Comparison of ENCODE assay signal across 9 mouse cellular contexts in genomic region chr8:116872761-116873342, GRCm38 (mm10). TPM values are rescaled to one million over a fixed set of nuclear protein-coding genes. Genes with fewer than 3 reads are reported as not detected.
DNase-seq lines count a peak whose midpoint lies in the region; ATAC-seq and TF ChIP-seq lines count a peak whose summit lies in the region.
"Had no signal": no experiment of that assay in that cellular context is flagged by ENCODE, and none has a peak within 500 bp of the region (broad histone marks: within the 10 kb centered on the region; RNA-seq: fewer than 3 reads in every experiment).

No protein-coding gene starts in this region.

- TF ChIP-seq CTCF in heart, adult 2 months (IDR thresholded peaks at IDR 0.05): peak; percentile 70
- TF ChIP-seq CTCF in layer of hippocampus, adult 2 months (conservative IDR thresholded peaks at IDR 0.05): peak; percentile 76

- H3K4me3 ChIP-seq in heart, adult 2 months: no peak overlapping the region
- no peak overlapping the region for H3K4me3 ChIP-seq in heart, embryonic 12.5 days
- H3K4me3 ChIP-seq in layer of hippocampus, adult 2 months: no peak overlapping the region
- no peak overlapping the region for H3K4me3 ChIP-seq in forebrain, embryonic 13.5 days

- peaks cover 1% of the 10 kb centered on the region; the same call in 1 of the 2 replicates for H3K4me1 ChIP-seq in heart, adult 2 months (ENCODE audit: control insufficient read depth, insufficient read depth, low read length)
- no peaks in the 10 kb centered on the region for H3K4me1 ChIP-seq in heart, embryonic 12.5 days (replicated peaks)
- H3K4me1 ChIP-seq in forebrain, embryonic 13.5 days: no peaks in the 10 kb centered on the region

- no peak overlapping the region for H3K4me2 ChIP-seq in heart, embryonic 12.5 days
- H3K4me2 ChIP-seq in forebrain, embryonic 13.5 days: no peak overlapping the region

- 52% methylated on average over 2 of the region's 2 CpGs for WGBS in heart, adult 2 months
- 65% methylated on average over 2 of the region's 2 CpGs for WGBS in heart, embryonic 12.5 days
- WGBS in forebrain, embryonic 13.5 days: 80% methylated on average over 2 of the region's 2 CpGs

- H3K79me2 ChIP-seq in heart, adult 2 months (replicated peaks; ENCODE audit: control insufficient read depth, insufficient read depth, low read length): no peaks in the 10 kb centered on the region

- TF ChIP-seq EP300 in heart, adult 2 months (IDR thresholded peaks at IDR 0.05; ENCODE audit: insufficient read depth, low read depth, low read length): no peak

- H3K9ac ChIP-seq in heart, adult 2 months (ENCODE audit: low read depth, low read length): no peak overlapping the region
- H3K9ac ChIP-seq in heart, embryonic 12.5 days: no peak overlapping the region
- H3K9ac ChIP-seq in forebrain, embryonic 13.5 days: no peak overlapping the region

- H3K27me3 ChIP-seq in heart, adult 2 months (ENCODE audit: control insufficient read depth, insufficient read depth, low read length): no peaks in the 10 kb centered on the region
- H3K27me3 ChIP-seq in heart, embryonic 12.5 days (replicated peaks): no peaks in the 10 kb centered on the region
- H3K27me3 ChIP-seq in forebrain, embryonic 13.5 days: no peaks in the 10 kb centered on the region

- TF ChIP-seq POLR2A in heart, adult 2 months (IDR thresholded peaks at IDR 0.05; ENCODE audit: insufficient read depth, low read depth, low read length): no peak

- H3K36me3 ChIP-seq in heart, adult 2 months (ENCODE audit: control insufficient read depth, insufficient read depth, low read length): no peaks in the 10 kb centered on the region
- no peaks in the 10 kb centered on the region for H3K36me3 ChIP-seq in heart, embryonic 12.5 days
- no peaks in the 10 kb centered on the region for H3K36me3 ChIP-seq in forebrain, embryonic 13.5 days (ENCODE audit: poor library complexity, severe bottlenecking)

- no peak overlapping the region for H3K27ac ChIP-seq in heart, adult 2 months
- no peak overlapping the region for H3K27ac ChIP-seq in heart, embryonic 12.5 days (ENCODE audit: poor library complexity, severe bottlenecking)
- no peak overlapping the region for H3K27ac ChIP-seq in layer of hippocampus, adult 2 months
- no peak overlapping the region for H3K27ac ChIP-seq in forebrain, embryonic 13.5 days

- intact Hi-C loops in heart, adult 2 months (cut with DNase I): loop anchor here (2.0 to 10.0 kb wide), 2 partner anchors 118 to 392 kb away; no protein-coding TSS in a partner anchor

- no peak for DNase-seq in heart, adult 2 months
- DNase-seq in A20 (ENCODE audit: low read depth, low spot score) (peak; percentile 85), R1 (ENCODE audit: low read depth, low spot score) (peak; percentile 93)
- DNase-seq in layer of hippocampus, adult 2 months (ENCODE audit: low spot score in 2 of 2): peak; percentile 30 to 52
- DNase-seq in spleen, adult 12 weeks (ENCODE audit: low spot score): no peak
- DNase-seq in lung, postnatal 25 days (ENCODE audit: low spot score): no peak
- DNase-seq: adrenal gland, postnatal 10 days had no signal

- ATAC-seq in heart, embryonic 12.5 days (ENCODE audit: insufficient number of reproducible peaks, low FRiP score): no peak
- no peak for ATAC-seq in forebrain, embryonic 13.5 days

- H3K9me3 ChIP-seq in heart, embryonic 12.5 days (replicated peaks): peaks cover 3% of the 10 kb centered on the region; the same call in 1 of the 2 replicates
- H3K9me3 ChIP-seq in forebrain, embryonic 13.5 days (replicated peaks): no peaks in the 10 kb centered on the region

RNA-seq across cellular contexts. Expression of gene Cmc2, which starts 48.4 kb away (rescaled TPM):
- 10 to 100 TPM; 65.8 to 79.2 TPM for total RNA-seq in heart, adult 2 months (2021)
- 30.0 and 46.1 TPM in 2 replicates for polyA plus RNA-seq in heart, adult 2 months (2012; rRNA removed)
- 112 and 114 TPM in 2 replicates for polyA plus RNA-seq in heart, embryonic 12.5 days (2016; fragmentation: Nextera tagmentation; extraction: Ambion mirVana)
- 10 to 100 TPM; 11.9 to 13.5 TPM for total RNA-seq in layer of hippocampus, adult 2 months (2021)
- polyA plus RNA-seq in forebrain, embryonic 13.5 days (2015; fragmentation: Nextera tagmentation; extraction: Ambion mirVana): 58.6 and 67.6 TPM in 2 replicates

RNA-seq across cellular contexts. Expression of gene Cenpn, which starts 48.7 kb away (rescaled TPM):
- total RNA-seq in heart, adult 2 months (2021): under 1 TPM; 0.37 to 0.89 TPM
- polyA plus RNA-seq in heart, adult 2 months (2012; rRNA removed): 0.74 and 1.3 TPM in 2 replicates
- polyA plus RNA-seq in heart, embryonic 12.5 days (2016; fragmentation: Nextera tagmentation; extraction: Ambion mirVana): 25.7 and 28.4 TPM in 2 replicates
- 1 to 10 TPM; 1.5 to 1.7 TPM for total RNA-seq in layer of hippocampus, adult 2 months (2021)
- 33.1 and 35.4 TPM in 2 replicates for polyA plus RNA-seq in forebrain, embryonic 13.5 days (2015; fragmentation: Nextera tagmentation; extraction: Ambion mirVana)

Comparison
In these comparisons a context has a peak if more than half of its experiments do, and no peak if none do; other contexts are left out.
1. RNA of gene Cenpn, which starts 48.7 kb away (polyA plus RNA-seq): 33.1 to 35.4 TPM in forebrain, embryonic 13.5 days and 25.7 to 28.4 TPM in heart, embryonic 12.5 days; 0.74 to 1.3 TPM in heart, adult 2 months; every median in the first group is over 10 times any median in the second.
2. DNase-seq: peak in A20 (single experiment), R1 (single experiment) and layer of hippocampus, adult 2 months (2 of 2); none in heart, adult 2 months (0 of 2), spleen, adult 12 weeks (single experiment) and lung, postnatal 25 days (single experiment).